Mouse (Mus musculus): ENCODE results near the gene Syngr1.

Syngr1 gene

DNA sequence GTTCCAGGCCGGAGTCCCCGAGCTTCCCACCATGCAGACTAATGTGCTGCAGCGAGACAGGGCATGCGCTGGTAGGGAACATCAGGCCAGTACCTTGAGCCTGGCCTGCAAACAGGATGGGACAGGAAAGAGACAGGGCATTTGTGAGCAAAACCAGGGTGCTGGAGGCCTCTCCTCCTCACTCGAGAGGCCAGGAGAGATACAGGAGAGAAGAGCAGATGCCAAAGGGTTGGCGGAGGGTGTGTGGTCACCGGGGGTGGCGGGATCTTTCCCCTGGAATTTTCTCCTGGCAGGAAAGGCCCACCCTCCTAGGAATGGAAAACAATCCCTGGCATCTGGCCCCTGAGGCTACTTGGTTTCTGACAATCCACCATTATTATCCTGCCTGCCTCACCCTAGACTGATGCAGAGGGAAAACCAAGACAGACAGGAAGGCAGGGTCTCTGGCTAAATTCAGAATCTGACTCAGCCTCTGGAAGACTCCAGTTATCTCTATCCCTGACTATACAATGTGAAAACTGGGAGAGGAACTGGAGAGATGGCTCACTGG lies 21.0 kb upstream of the Syngr1 start:
- DNase-seq (ENCODE audit: low spot score): no peak

DNA sequence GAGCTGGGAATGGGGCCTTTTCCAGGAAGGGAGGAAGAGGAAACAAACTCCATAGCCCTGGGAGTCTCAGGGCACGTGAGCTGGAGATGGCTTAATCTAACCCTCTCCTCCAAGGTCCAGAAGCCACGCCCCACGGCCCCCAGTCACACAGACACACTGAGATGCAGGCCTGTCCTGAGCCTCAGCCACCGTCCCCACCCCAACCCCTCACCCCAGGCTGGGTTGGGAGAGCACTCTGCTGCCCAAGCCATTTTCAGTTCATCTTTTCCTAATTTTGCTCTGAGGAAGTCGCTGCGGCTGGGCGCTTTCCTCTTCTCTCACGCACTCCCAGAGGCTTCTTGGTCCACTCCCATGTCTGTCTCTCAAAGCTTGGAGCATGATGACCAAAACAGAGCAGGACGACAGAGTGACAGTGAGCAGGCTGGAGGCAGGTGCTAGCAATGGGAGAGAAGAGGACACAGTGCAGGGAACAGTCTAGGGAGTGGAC lies 19.1 kb upstream of the Syngr1 start:
- peak; percentile 75 for DNase-seq (ENCODE audit: low spot score)

DNA sequence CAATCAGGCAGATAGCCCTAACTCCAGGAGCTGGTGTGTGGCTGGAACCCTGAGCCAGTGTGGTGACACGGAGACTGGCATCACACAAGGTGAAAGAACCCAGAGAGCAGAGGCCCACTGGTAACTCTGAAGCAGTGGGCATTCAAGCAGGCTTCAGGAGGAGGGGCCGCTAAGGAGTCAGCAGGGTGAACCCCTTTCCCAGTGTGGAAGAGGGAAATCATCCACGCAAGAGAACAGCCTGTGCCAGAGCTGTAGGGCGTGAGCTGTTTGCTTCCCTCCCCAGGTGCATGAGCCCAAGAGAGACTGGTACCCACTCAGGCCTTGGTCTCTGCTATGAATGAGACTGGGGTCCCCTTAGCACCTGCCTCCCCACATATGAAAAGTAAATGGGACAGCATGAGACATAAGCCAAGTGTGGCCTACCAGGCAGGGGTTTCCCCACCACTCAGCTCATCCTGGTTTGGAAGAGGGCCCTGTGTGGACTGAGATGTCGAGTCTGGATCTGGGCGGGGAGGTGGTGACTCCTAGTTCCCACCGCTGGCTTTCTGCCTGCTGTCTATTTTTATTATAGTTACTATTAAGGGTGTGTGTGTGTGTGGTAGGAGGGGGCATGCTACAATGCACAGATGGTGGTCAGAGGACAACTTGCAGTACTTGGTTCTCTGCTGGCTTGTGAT lies 18.4 kb upstream of the Syngr1 start:
- DNase-seq (ENCODE audit: low spot score): no peak

DNA sequence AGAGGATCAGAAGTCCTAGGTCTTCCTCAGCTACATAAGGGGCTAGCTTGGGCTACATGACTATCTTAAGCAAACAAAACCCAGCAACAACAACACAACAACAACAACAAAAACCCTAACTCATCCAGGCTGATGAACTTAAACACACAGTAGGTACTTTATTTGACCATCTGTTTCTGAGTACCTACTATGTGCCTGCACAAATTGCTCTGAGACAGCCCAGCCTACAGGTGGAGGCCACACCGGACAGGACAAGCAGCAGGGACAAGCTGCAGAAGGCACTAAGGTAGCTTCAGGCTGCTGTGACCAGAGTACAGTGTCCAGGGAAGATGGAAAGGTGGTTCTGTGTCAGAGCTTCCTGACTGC lies 17.9 kb upstream of the Syngr1 start:
- DNase-seq (ENCODE audit: low spot score): no peak

DNA sequence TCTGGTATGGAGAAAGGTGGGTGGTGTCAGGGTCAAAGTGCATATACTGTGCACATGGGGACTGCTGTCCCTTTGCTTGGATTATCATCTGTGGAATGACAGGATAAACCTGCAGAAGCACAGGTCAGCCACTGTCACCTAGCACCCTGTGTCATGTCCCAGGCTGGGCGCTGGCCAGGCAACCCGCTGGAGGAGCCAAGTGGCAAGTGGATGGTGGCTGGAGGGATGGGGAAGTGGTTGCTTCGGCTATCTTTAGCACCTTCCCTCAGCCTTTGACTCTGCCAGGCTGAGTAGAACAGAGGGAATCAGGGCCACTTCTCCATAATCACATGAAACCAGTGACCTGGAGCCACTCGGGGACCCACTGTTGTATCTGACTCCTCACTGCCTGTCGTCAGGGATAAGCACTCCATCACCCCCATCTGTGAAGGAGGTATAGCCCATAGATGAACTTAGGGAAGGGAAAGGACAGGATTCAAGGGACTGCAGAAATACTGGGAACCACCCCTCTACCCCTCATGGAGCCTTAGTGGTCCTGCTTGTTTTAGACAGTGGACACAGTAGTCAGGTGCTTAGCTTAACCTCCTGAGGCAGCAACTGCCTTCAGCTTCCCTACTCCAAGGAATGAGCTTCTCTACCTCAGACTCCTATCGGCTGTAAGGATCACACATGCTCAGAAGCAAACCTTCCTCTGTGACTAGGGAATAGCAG lies 16.3 kb upstream of the Syngr1 start:
- no peak for DNase-seq (ENCODE audit: low spot score)

DNA sequence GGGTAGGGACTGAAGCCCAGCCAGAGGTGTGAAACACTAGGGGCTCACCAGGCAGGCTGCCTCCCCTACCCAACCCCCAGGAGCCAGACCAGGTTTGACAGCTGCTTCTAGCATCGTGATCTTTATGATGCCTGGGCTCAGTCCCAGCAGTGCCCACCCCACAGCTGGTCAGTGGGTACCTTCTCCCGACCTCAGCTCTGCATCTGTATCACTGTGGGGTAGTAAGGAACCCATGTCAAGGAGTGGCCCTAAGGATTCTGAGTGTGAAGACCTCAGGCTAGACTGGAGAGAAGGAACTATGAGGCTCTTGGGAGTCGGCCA lies 15.8 kb upstream of the Syngr1 start:
- DNase-seq (ENCODE audit: low spot score): no peak

DNA sequence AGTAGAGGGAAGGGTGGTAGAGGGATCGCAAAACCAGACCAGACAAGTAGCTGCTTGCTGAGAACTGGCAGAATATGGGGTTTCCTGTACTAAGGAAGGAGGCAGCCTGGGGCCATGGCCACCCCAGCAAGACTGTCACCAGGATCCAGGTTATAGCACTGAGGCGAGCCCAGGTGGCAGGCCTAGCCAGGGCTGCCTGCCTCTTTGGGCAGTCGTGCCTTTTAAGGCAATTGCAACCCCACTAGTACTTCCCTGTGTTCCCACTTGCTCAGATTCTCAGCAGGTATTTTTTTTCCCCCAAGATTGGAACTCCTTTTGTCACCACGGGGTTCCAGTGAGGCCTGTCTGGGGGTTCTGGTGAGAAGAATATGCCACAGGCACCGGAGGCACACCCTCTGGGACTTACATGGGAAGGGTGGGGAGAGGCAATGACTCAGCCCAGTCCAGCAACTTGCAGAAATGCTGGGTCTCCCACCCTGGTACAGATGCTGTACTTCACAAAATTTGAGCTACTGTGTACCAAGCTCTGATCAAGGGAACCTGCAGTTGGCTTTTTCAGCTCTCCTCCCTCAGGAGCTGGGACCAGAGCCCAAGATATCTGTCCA lies 15.3 kb upstream of the Syngr1 start:
- no peak for DNase-seq (ENCODE audit: low spot score)

DNA sequence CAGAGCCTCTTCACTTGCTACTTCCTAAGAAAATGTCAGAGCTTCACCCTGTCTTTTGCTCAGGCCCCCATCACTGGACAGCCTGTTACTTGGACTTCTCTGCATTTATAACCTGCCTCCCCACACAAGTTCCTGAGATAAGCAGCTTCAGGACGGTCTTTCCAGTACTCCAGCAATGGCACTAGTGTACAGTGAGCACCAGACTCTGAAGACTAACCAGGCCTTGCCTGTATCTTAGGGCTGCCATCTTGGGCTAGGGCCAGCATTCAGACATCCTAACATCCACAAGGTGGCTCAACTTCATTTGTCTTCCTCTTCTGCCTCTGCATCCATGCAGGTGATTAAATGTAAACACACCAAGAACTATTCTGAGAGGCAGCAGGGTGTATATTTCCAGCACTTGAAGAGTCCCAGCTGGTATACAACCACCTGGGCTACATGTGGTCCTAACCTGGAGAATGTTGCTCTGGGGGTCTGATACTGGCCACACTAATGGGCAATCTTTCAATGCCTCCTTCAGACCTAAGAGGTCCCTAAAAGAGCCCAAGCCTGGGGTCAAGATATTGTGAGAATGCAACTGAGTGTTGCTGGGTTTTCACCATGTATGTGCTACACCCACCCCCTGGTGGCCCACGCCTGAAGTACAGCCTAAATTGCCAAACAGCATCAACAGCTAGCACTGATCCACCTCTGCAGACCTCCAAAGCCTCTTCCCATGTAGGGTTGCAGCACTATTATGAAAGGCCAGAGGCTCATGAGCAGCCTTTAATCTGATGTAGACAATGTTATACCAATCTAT lies 14.6 kb upstream of the Syngr1 start:
- DNase-seq (ENCODE audit: low spot score): peak; percentile 85

DNA sequence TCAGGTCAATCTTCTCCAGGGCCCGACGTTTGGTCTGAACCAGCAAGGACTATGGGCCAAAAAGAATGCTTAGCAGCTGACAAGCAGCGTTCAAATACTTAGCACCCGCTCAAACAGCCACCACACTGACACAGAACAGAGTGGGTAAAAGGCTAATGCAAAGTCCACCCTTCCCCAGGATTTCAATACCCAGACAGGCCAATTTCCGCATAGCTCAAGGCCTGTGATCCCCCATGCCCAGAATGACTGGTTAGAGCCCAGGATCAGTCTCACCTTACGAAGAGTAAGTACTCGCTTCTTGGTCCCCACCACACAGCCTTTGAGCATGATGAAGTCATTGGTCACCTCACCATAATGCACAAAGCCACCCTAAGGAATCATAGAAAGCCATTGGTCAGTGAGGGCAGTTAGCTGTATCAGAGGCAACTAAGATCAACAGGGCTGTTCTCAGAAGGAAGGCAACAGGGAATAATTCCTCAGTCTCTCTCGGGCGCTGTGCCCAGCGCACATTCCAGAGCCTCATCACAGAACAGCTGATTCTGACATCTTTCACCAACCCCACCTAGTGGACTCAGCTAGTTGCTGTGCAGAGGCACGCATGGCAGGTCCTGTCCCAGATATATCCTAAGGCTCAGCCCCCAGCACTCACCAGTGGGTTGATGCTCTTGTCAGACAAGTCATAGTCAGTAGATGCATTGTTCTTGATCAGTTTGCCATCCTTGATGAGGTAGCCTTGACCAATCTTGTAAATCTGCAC lies 12.9 kb upstream of the Syngr1 start:
- DNase-seq (ENCODE audit: low spot score): no peak

DNA sequence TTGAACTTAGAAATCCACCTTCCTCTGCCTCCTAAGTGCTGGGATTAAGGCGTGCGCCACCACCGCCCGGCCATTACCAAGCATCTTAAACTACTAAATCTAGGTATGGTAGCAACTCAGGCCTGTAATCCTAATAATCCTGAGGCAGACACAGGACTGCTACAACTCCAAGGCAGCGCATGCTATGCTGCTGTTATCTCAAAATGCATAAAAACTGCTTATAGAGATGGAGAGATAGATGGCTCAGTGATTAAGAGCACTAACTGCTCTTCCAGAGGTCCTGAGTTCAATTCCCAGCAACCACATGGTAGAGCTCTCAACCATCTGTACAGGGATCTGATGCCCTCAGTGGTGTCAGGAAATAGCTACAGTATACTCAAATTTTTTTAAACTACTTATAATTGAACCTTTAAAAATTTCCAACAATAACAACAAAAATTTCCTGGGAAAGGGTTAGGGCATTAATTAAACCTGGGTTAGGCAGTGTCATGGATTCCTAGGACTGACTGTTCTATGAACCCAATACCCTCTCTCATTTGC lies 11.9 kb upstream of the Syngr1 start:
- DNase-seq (ENCODE audit: low spot score): no peak

DNA sequence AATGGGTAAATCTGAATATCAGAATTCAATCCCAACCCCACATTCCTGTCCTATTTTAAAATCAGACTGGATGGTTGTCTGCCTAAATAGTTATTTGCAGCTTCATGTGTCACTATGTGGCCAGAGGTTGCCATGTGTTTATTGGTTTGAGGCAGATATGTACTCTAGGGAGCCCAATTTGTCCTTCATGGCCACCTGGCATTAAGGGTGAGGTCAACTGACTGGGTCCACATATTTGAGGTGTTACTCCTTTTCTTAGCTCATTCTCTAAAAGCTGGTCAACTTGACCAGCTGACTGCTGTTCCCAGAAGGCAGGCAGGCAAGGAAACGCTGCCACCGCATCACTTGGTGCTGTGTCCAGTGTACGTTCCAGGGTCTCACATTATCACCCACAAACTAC lies 11.2 kb upstream of the Syngr1 start:
- DNase-seq (ENCODE audit: low spot score): no peak

DNA sequence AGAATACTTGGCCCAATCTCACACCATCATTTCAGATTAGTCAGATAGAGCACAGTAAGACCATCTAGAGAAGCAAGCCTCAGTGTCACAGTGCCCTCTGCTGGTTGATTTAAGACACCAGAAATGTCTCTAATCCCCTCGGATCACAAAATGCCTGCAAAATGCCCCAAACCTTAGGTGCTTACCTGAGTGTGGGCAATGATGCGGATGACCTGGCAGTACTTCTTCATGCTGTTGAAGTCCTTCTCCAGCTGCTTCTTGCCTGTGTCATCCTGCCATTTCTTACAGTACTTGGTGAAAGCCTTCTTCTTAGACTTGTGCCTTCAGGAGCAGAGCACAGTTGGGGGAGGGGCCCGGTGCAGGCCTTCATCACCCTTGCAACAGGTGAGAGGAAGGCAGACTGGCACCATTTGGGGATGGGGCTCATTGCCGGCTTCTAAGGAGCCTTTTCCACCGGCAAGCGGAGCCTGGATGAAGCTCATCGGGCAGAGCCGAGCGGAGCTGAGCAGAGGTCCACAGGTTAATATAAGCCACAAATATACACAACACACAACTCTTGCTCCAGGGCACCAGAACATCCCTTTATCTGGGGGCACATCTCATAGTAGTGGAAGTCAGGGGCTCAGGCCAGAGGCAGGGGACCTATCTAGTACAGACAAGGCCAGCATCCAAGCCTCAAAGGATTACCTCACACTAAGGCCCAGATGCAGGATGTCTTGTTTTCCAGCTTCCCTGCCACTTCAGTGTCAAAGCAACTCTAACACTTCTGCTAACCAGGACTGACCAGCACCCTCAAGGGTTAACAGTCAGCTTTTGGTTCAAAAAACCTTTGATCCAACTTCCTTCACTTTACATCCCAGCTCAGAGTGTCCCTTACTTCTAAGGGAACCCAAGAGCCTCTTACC lies 10.2 kb upstream of the Syngr1 start:
- DNase-seq (ENCODE audit: low spot score): no peak

DNA sequence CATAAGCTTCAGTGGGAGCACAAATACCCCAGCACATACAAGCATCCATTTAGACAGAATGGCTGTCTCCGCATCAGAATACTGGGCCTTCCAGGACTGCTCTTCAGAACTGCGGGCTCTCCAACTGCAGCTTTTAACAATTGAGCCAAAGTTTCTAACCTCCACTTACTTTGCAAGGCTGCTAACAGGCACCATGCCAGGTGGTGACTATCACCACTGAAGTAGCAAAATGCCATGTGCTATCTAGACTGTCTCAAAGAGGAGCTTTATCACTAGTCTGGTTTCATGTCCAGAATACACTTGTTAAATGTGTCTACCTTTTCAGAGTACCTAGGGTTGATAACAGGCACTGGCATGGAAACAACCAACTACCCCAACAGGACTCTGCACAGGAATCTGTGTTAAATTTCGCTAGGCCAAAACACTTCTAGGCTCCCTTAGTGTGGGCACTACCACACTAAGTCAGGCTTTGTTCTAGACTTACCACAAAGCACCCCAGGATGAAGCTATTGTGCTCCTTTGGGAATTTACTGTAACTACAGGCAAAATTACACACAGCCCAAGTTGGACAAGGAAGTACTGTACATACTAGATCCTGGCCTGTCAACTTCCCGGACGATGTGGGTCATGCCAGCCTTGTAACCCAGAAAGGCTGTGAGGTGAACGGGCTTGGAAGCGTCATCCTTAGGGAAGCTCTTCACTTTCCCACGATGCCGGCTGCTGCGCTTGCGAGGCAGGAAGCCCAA lies 9.2 kb upstream of the Syngr1 start:
- DNase-seq (ENCODE audit: low spot score): no peak

DNA sequence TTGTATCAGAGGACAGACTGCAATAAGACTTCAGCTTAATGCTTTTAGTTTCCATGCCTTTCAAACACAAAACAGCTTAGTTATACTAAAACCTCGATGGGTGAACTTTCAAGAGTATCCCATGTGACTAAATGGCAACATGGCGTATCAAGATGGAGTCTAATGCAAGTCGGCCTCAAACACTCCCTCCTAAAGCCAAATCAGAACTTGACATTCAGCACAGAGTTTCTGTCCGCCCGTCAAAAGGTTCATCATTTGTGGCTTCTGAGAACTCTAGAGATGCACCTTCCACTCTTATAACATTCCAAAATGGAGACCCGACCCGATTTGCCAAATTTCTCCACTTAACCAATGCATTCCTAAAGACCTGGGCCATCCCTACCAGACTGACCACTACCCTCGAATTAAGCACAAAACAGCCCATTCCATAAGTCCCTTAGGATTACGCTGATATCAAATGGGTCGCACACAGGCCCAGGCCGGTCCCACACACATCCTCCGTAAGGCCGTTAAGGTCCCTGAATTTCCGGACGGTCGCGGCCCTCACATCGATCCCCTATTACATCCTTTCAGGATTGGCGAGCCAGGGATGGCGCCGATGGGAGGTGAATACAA lies 8.4 kb upstream of the Syngr1 start:
- DNase-seq (ENCODE audit: low spot score): no peak

DNA sequence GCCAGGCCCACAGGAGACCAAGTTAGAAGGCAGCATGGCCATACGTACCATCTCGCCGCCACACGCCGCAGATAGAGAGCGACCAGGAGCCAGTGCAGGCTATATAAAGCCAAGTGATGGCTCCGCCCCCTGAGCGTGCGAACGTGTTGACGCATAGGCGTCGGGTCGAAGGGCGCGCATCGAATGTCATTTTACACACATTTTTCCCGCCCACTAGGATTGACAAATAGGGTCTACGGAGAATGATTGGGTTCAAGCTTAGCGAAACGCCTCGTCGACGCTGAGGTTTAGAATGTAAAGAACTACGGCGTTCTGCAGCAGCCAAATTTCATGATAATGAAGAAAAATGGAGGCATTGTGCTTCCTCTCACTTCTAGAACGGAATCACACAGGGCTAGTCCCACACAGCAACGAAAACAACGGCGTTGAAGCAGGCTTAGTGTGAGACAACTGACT lies 7.8 kb upstream of the Syngr1 start:
- peak; percentile 99 for DNase-seq (ENCODE audit: low spot score)

DNA sequence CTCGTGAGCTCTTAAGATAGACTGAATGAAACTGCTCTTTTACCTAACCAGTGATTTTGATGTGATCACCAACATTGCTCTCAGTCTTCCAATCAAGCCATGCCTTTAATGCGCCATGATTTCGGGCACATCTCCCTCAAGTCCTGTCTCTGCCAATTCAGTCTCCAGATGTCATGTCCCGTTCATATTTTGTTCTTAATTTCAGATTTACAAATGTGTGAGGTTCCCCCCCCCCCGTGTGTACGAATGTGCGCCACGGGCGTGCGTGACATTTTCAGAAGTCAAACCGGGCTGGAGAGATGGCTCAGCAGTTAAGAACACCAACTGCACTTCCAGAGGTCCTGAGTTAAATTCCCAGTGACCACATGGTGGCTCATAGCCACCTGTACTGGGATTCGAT lies 7.4 kb upstream of the Syngr1 start:
- no peak for DNase-seq (ENCODE audit: low spot score)

DNA sequence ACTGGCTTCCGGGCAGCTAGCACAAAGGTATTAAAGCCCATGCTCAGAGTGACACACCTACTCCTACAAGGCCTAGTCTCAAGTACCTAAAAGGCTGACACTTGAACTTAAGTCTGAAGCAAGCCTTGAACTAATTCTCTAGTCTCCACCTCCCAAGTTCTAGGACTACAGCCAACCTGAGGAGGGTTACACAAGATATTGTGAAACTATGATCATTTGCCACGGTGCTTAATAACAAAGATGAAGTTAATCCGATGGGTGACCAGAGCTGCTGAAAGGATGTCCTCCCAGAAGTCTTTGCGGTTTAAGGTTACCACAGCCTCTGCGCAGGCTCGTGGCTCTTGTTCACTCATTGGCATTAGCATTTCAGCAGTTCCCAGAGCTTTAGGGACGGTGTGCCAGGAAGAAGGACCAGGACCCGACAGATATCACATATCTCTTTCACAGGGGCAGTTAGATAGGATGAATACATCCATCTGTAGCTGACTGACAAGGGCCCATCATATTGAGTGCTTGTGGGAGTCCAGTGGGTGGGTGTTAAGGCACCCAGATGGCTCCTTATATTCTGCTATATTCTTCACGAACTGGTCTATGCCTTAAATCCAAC lies 3.6 kb upstream of the Syngr1 start:
- DNase-seq (ENCODE audit: low spot score): no peak

DNA sequence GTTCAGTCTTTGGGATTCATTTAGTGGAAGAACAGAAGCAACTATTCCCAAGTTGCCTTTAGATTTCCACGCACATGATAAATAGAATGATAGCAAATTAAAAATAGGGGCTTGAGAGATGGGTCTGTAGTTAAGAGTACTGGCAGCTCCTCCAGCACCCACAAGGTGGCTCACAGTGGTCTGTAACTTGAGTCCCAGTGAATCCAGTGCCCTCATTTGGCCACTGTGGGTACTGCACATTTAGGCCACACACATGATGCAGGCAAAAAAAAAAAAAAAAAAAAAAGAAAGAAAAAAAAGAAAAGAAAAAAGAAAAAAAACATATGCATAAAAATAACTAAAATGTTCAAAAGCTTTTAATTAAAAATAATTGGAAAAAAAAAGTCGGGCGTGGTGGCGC lies 2.5 kb upstream of the Syngr1 start:
- peak; percentile 98 for DNase-seq (ENCODE audit: low spot score)

DNA sequence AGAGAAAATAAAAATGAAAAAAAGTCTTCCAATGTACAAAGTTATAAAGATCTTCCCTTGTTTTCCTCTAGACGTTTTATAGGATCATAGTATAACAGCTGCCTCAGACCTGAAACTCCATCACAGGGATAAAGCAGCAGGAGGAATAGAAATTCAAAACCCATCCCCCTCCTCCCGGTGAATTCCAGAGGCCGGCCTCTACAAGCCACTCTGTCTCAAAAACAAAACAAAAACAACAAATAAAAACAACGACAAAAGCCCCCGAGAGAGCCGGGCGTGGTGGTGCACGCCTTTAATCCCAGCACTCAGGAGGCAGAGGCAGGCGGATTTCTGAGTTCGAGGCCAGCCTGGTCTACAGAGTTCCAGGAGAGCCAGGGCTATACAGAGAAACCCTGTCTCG lies 979 bp upstream of the Syngr1 start:
- DNase-seq (ENCODE audit: low spot score): no peak
